Mouse (Mus musculus): ENCODE data around the gene Egfr. TPM values are rescaled to one million over a fixed set of nuclear protein-coding genes. Genes with fewer than 3 reads are reported as not detected.

Egfr gene
- polyA plus RNA-seq, 1 experiment = 6.8 TPM

DNA sequence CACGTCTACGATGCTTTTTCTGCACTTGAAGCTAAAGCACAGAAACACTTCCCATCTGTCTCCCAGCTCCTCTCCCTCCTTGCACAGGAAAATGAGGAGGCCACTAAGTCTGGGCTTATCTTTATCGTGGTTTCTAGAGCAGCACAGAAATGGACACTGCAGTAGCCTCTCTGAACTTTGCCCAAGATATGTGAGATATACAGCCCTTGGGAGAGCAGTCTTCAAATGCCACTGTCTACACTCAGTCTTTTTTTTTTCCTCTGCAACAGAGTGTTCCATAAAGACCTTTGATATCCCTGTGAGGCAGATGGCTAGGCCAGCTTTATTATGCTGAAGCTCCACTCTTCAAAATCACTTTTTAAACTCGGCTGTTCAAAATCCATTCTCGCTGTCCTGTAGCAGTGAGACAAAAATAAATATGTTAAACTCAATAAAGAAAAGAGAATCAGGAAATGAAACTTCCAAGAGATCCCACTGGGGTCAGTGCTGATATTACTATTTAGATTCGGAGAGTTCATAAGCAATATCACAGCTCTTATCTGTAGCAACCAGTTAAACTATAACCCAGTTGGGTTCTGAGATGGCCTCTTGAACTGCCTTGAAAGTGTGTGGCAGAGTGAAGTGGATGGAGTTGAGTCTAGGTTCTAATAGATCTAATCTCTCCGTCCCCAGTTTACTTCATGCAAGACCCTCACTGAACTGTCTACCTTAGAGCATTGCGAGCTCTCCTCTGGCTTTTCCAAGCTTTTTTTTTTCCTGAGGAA is 148.8 kb downstream of the Egfr start:
- H3K4me3 ChIP-seq (ENCODE audit: insufficient read depth, low read length) = no peak overlapping the region
- H3K27ac ChIP-seq (ENCODE audit: insufficient read depth, low read length) = no peak overlapping the region
- TF ChIP-seq CTCF (IDR thresholded peaks at IDR 0.05; ENCODE audit: extremely low read depth, insufficient read depth, low read length) (no peak), POLR2A (IDR thresholded peaks at IDR 0.05; ENCODE audit: extremely low read depth, insufficient read depth, low read length) (no peak)
- no peaks in the 10 kb centered on the region for H3K4me1 ChIP-seq (ENCODE audit: control insufficient read depth, insufficient read depth, low read length)

DNA sequence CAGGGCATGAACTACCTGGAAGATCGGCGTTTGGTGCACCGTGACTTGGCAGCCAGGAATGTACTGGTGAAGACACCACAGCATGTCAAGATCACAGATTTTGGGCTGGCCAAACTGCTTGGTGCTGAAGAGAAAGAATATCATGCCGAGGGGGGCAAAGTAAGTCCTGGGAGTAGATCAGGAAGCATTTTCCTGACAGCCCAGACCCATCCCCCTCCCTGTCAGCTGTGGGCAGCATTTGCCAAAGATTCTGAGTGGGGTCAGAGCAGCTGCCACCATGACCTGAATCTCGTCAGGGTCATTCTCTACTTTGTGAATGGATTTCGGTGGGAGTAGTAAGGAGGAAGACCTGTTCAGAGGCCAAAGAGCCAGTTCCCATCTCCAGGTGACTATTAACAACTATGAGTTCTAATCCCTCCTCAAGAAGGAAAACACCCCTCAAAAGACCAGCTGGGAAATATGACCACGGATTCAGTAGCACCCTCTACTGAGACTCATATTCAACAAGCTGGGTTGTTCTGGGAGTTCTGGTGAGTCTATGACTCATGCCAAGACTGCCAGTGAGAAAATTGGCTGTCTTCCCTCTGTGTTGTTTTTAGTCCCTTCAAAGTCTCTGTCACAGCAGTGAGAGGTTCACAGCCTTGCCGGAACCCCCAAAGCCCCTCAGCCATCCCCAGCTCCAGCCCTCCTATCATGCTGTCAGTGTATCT is 152.5 kb downstream of the Egfr start:
- no peak overlapping the region for H3K27ac ChIP-seq (ENCODE audit: insufficient read depth, low read length)
- TF ChIP-seq POLR2A (IDR thresholded peaks at IDR 0.05; ENCODE audit: extremely low read depth, insufficient read depth, low read length) = no peak
- TF ChIP-seq CTCF (IDR thresholded peaks at IDR 0.05; ENCODE audit: extremely low read depth, insufficient read depth, low read length) = no peak
- no peaks in the 10 kb centered on the region for H3K4me1 ChIP-seq (ENCODE audit: control insufficient read depth, insufficient read depth, low read length)
- no peak overlapping the region for H3K4me3 ChIP-seq (ENCODE audit: insufficient read depth, low read length)

DNA sequence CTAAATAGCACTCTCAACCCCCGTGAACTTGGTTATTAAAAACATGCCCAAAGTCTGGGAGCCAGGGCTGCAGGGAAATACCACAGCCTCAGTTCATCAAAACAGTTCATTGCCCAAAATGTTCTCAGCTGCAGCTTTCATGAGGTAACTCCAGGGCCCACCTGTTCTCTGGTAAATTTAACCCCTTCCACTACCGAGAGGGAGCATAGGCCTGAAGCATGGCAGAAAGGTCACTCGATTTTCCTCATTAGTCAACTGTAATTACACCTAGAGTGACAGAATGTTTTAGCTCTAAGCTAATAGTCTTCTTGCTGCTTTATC is 153.0 kb downstream of the Egfr start:
- Histone ChIP-seq H3K4me3 (ENCODE audit: insufficient read depth, low read length) (no peak overlapping the region), H3K27ac (ENCODE audit: insufficient read depth, low read length) (no peak overlapping the region), H3K4me1 (ENCODE audit: control insufficient read depth, insufficient read depth, low read length) (no peaks in the 10 kb centered on the region)
- TF ChIP-seq POLR2A (IDR thresholded peaks at IDR 0.05; ENCODE audit: extremely low read depth, insufficient read depth, low read length) = no peak

DNA sequence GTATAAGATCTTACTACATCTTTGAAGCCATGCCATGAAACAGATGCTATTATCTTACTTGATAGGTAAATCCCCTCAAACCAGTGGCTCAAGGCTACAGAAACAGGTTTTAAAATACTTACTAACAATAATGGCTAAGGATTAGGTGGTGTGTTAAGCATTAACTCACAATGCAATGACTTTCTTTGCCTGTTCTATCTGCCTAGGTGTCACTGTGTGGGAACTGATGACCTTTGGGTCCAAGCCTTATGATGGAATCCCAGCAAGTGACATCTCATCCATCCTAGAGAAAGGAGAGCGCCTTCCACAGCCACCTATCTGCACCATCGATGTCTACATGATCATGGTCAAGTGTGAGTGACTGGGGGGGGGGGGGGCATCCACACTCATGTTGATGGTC is 154.5 kb downstream of the Egfr start:
- H3K4me1 ChIP-seq (ENCODE audit: control insufficient read depth, insufficient read depth, low read length) = no peaks in the 10 kb centered on the region
- TF ChIP-seq CTCF (IDR thresholded peaks at IDR 0.05; ENCODE audit: extremely low read depth, insufficient read depth, low read length) (no peak), POLR2A (IDR thresholded peaks at IDR 0.05; ENCODE audit: extremely low read depth, insufficient read depth, low read length) (no peak)
- H3K27ac ChIP-seq (ENCODE audit: insufficient read depth, low read length) = no peak overlapping the region
- H3K4me3 ChIP-seq (ENCODE audit: insufficient read depth, low read length) = no peak overlapping the region

DNA sequence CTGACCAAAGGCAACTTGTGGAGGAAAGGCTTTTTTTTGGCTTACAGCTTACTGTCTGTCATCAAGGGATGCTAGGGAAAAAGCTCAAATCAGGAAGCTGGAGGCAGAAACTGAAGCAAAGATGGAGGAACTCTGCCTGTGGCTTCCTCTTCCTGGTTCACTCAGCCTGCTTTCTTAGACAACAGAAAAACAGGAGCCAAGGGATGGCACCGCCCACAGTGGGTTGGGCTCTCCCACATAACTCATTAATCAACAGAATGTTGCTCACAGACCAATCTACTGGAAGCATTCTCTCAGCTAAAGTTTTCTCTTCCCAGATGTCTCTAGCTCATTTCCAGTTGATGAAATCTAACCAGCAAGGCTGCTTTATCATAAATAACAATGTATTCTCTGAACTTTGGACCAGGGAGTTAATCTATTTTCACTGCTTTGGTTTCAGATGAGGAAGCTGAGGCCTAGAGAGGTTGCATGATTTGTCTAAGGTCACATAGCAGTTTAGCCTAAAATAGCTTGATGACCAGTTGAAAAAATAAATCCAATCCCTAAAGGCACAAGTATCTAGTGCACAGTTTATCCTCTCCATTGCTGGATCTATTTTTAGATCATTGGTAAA is 155.6 kb downstream of the Egfr start:
- Histone ChIP-seq H3K27ac (ENCODE audit: insufficient read depth, low read length) (no peak overlapping the region), H3K4me1 (ENCODE audit: control insufficient read depth, insufficient read depth, low read length) (no peaks in the 10 kb centered on the region), H3K4me3 (ENCODE audit: insufficient read depth, low read length) (no peak overlapping the region)
- TF ChIP-seq POLR2A (IDR thresholded peaks at IDR 0.05; ENCODE audit: extremely low read depth, insufficient read depth, low read length) (no peak), CTCF (IDR thresholded peaks at IDR 0.05; ENCODE audit: extremely low read depth, insufficient read depth, low read length) (no peak)

DNA sequence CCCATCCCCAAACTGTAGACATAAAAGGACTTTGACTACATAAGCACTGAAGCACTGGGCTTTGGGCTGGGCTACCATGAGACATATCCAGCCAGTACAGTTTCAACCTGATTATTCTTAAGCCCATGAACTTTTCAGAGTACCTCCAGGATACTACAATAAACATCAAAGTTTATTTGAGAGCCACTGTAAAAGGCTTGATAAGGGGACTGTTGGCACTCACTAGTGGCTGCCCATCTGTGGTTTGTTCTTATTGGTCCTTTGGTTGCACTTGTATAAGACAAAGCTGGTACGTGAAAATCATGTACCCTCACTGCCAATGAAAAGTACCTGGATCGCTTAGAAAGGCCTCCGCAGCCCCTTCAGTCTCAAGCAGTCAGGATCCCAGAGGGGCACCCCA is 162.8 kb downstream of the Egfr start:
- TF ChIP-seq CTCF (IDR thresholded peaks at IDR 0.05; ENCODE audit: extremely low read depth, insufficient read depth, low read length) (no peak), POLR2A (IDR thresholded peaks at IDR 0.05; ENCODE audit: extremely low read depth, insufficient read depth, low read length) (no peak)
- no peak overlapping the region for H3K27ac ChIP-seq (ENCODE audit: insufficient read depth, low read length)
- H3K4me1 ChIP-seq (ENCODE audit: control insufficient read depth, insufficient read depth, low read length) = no peaks in the 10 kb centered on the region
- no peak overlapping the region for H3K4me3 ChIP-seq (ENCODE audit: insufficient read depth, low read length)

DNA sequence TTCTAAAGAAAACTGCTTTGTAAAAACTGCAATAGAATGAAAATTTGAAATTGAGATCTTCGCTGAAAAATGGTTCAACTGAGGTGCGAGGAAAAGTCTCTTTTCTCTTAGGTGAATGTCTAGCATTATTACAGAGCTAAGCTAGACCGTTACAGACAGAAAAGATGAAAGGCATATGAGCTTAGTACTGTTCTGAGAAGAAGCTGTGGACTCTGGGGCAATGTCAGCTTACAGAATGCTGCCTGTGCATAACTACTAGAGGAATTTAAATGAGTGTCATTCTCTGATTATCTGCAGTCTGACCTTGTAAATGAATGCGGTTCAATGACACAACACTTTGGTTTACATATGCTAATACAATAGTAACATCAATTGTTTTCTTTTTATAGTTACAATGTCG is 163.8 kb downstream of the Egfr start:
- TF ChIP-seq CTCF (IDR thresholded peaks at IDR 0.05; ENCODE audit: extremely low read depth, insufficient read depth, low read length) = no peak
- no peak for TF ChIP-seq POLR2A (IDR thresholded peaks at IDR 0.05; ENCODE audit: extremely low read depth, insufficient read depth, low read length)
- H3K4me1 ChIP-seq (ENCODE audit: control insufficient read depth, insufficient read depth, low read length) = no peaks in the 10 kb centered on the region
- no peak overlapping the region for H3K4me3 ChIP-seq (ENCODE audit: insufficient read depth, low read length)
- no peak overlapping the region for H3K27ac ChIP-seq (ENCODE audit: insufficient read depth, low read length)

DNA sequence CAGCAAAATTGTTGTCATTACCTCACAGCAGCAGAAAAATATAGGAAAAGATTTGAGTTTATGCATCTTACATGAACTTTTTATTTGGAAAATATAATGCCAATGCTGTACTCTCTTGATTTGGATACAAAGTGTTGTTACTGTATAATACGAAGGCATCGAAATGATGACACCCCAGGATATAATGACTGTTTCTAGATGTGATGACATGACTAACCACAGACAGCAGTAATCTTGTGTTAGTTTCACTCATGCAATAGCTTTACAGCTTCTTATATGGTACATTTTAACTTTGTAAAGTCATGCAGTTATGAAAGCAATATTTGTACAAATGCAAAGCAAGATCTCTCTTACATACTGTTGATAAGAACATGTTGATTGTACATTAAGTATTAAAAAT is 165.5 kb downstream of the Egfr start:
- TF ChIP-seq CTCF (IDR thresholded peaks at IDR 0.05; ENCODE audit: extremely low read depth, insufficient read depth, low read length) (no peak), POLR2A (IDR thresholded peaks at IDR 0.05; ENCODE audit: extremely low read depth, insufficient read depth, low read length) (no peak)
- Histone ChIP-seq H3K4me3 (ENCODE audit: insufficient read depth, low read length) (no peak overlapping the region), H3K27ac (ENCODE audit: insufficient read depth, low read length) (no peak overlapping the region), H3K4me1 (ENCODE audit: control insufficient read depth, insufficient read depth, low read length) (no peaks in the 10 kb centered on the region)

DNA sequence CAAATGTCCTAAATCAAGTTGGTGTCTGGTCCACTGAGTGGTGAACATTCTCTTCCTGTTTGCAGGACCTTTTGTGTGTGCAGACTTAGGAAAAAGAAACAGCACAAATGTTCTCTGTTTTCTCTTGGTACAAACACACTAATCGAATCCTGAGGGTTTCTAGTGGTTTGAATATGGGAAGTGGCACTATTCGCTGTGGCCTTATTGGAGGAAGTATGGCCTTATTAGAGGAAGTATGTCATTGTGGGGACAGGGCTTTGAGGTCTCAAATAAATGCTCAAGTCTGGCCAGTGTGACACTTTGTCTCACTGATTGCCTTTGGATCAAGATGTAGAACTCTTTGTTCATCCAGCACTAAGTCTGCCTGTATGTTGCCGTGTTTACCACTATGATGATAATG is 180.2 kb downstream of the Egfr start:
- Histone ChIP-seq H3K4me3 (ENCODE audit: insufficient read depth, low read length) (no peak overlapping the region), H3K4me1 (ENCODE audit: control insufficient read depth, insufficient read depth, low read length) (no peaks in the 10 kb centered on the region), H3K27ac (ENCODE audit: insufficient read depth, low read length) (no peak overlapping the region)
- TF ChIP-seq POLR2A (IDR thresholded peaks at IDR 0.05; ENCODE audit: extremely low read depth, insufficient read depth, low read length) = no peak
- TF ChIP-seq CTCF (IDR thresholded peaks at IDR 0.05; ENCODE audit: extremely low read depth, insufficient read depth, low read length) = no peak

Data from cortical plate, adult 2 months (tissue).